In genomic region chr1:86416321-86416720, GRCm38 (mm10) we compare ENCODE assay signal across 10 mouse cellular contexts. TPM values are rescaled to one million over a fixed set of nuclear protein-coding genes. Genes with fewer than 3 reads are reported as not detected.
A peak's percentile ranks its signal among the peaks of the same experiment; 100 is the strongest.
DNase-seq lines count a peak whose midpoint lies in the region; ATAC-seq and TF ChIP-seq lines count a peak whose summit lies in the region.
"Had no signal": no experiment of that assay in that cellular context is flagged by ENCODE, and none has a peak within 500 bp of the region (broad histone marks: within the 10 kb centered on the region; RNA-seq: fewer than 3 reads in every experiment).

No protein-coding gene starts in this region.

- no peak overlapping the region for H3K9ac ChIP-seq in liver, adult 2 months (ENCODE audit: low read depth, low read length)
- H3K9ac ChIP-seq in hindbrain, postnatal 0 days (replicated peaks; ENCODE audit: low read length): no peak overlapping the region
- H3K9ac ChIP-seq: neural tube, embryonic 12.5 days had no signal

- H3K9me3 ChIP-seq in hindbrain, postnatal 0 days (ENCODE audit: low read length): no peaks in the 10 kb centered on the region
- H3K9me3 ChIP-seq: neural tube, embryonic 12.5 days had no signal

- WGBS in cerebellum, adult 2 months: 57% methylated on average over 6 of the region's 6 CpGs
- 60% methylated on average over 6 of the region's 6 CpGs for WGBS in liver, adult 2 months
- WGBS in hindbrain, postnatal 0 days: 67% methylated on average over 6 of the region's 6 CpGs

- no peak overlapping the region for H3K4me3 ChIP-seq in cerebellum, adult 2 months (replicated peaks; ENCODE audit: insufficient read depth, low read depth, low read length)
- H3K4me3 ChIP-seq in liver, adult 2 months (ENCODE audit: insufficient read depth, low read depth, low read length): no peak overlapping the region
- H3K4me3 ChIP-seq in hindbrain, postnatal 0 days (ENCODE audit: low read length): no peak overlapping the region
- H3K4me3 ChIP-seq: neural tube, embryonic 12.5 days had no signal

- DNase-seq in cerebellum, adult 2 months: peak in 1 of 2 experiments; percentile 34
- no peak for DNase-seq in cerebellum, postnatal 4 days (ENCODE audit: low spot score in 2 of 2)
- DNase-seq in liver, adult 2 months (ENCODE audit: extremely low read depth, low read depth, low spot score): no peak
- DNase-seq in liver (no peak), NIH3T3 (ENCODE audit: low read depth) (peak; percentile 78)
- DNase-seq in hindbrain, postnatal 0 days (ENCODE audit: low spot score): peak; percentile 31
- no peak for DNase-seq in layer of hippocampus, adult 18-20 months (ENCODE audit: low spot score in 2 of 2)
- DNase-seq in adrenal gland, postnatal 4 days (ENCODE audit: low spot score in 2 of 2): no peak
- DNase-seq: layer of hippocampus, adult 9-11 months had no signal

- no peaks in the 10 kb centered on the region for H3K36me3 ChIP-seq in liver, adult 2 months (ENCODE audit: control insufficient read depth, insufficient read depth, low read length)
- H3K36me3 ChIP-seq in hindbrain, postnatal 0 days (ENCODE audit: insufficient read depth, low read length): no peaks in the 10 kb centered on the region
- H3K36me3 ChIP-seq: neural tube, embryonic 12.5 days had no signal

- no peaks in the 10 kb centered on the region for H3K4me1 ChIP-seq in cerebellum, adult 2 months (ENCODE audit: control insufficient read depth, insufficient read depth, low read length)
- H3K4me1 ChIP-seq in liver, adult 2 months (ENCODE audit: control insufficient read depth, insufficient read depth, low read length): no peaks in the 10 kb centered on the region
- peaks cover 2% of the 10 kb centered on the region; the same call in 1 of the 2 replicates for H3K4me1 ChIP-seq in hindbrain, postnatal 0 days (ENCODE audit: insufficient read depth, low read length)

- no peaks in the 10 kb centered on the region for H3K79me2 ChIP-seq in liver, adult 2 months (ENCODE audit: control insufficient read depth, insufficient read depth, low read length)

- H3K27me3 ChIP-seq in cerebellum, adult 2 months (ENCODE audit: control insufficient read depth, insufficient read depth, low read length): no peaks in the 10 kb centered on the region
- no peaks in the 10 kb centered on the region for H3K27me3 ChIP-seq in liver, adult 2 months (ENCODE audit: control insufficient read depth, insufficient read depth, low read length)
- H3K27me3 ChIP-seq in hindbrain, postnatal 0 days (ENCODE audit: insufficient read depth, low read length): no peaks in the 10 kb centered on the region
- H3K27me3 ChIP-seq: neural tube, embryonic 12.5 days had no signal

- ATAC-seq in hindbrain, postnatal 0 days: no peak

- no peak overlapping the region for H3K4me2 ChIP-seq in hindbrain, postnatal 0 days (ENCODE audit: low read depth, low read length)
- H3K4me2 ChIP-seq: neural tube, embryonic 12.5 days had no signal

- TF ChIP-seq CTCF in cerebellum, adult 2 months (IDR thresholded peaks at IDR 0.05; ENCODE audit: borderline replicate concordance, insufficient read depth, low read depth, low read length): peak; percentile 76
- TF ChIP-seq CTCF in liver, adult 2 months (IDR thresholded peaks at IDR 0.05; ENCODE audit: low read depth, low read length): peak; percentile 60; the same call in 1 of the 2 replicates
- peak; percentile 70 for TF ChIP-seq CTCF in hindbrain, postnatal 0 days (IDR thresholded peaks at IDR 0.05; ENCODE audit: low read depth)

- no peak for TF ChIP-seq POLR2A in cerebellum, adult 2 months (IDR thresholded peaks at IDR 0.05; ENCODE audit: borderline replicate concordance, insufficient read depth, low read length)
- TF ChIP-seq POLR2A in liver, adult 2 months (IDR thresholded peaks at IDR 0.05; ENCODE audit: extremely low read depth, insufficient read depth, low read length): no peak

- no peak overlapping the region for H3K27ac ChIP-seq in cerebellum, adult 2 months (ENCODE audit: insufficient read depth, low read length)
- H3K27ac ChIP-seq in liver, adult 2 months (replicated peaks; ENCODE audit: insufficient read depth, low read depth, low read length): no peak overlapping the region
- no peak overlapping the region for H3K27ac ChIP-seq in hindbrain, postnatal 0 days
- H3K27ac ChIP-seq: neural tube, embryonic 12.5 days had no signal

RNA-seq across cellular contexts. Expression of gene Nmur1, which starts 9.7 kb away (rescaled TPM):
- 1.6 and 1.8 TPM in 2 replicates for polyA plus RNA-seq in cerebellum, adult 2 months (2012; rRNA removed)
- total RNA-seq in liver, adult 2 months (2014; rRNA removed): not detected in 2 replicates
- not detected in 2 replicates for polyA plus RNA-seq in liver, adult 2 months (2012; rRNA removed)
- 0.16 TPM in 1 of 2 replicates, not detected in the other for total RNA-seq in hindbrain, postnatal 0 days (2014; rRNA removed)
- polyA plus RNA-seq in hindbrain, postnatal 0 days (2015; fragmentation: Nextera tagmentation; extraction: Ambion mirVana): 0.16 and 0.24 TPM in 2 replicates
- not detected for total RNA-seq in layer of hippocampus, adult 18-20 months (2021)
- not detected for total RNA-seq in adrenal gland, postnatal 4 days (2021)

RNA-seq across cellular contexts. Expression of gene Tex44, which starts 9.8 kb away (rescaled TPM):
- not detected in 2 replicates for polyA plus RNA-seq in cerebellum, adult 2 months (2012; rRNA removed)
- not detected in 2 replicates for total RNA-seq in liver, adult 2 months (2014; rRNA removed)
- not detected in 2 replicates for polyA plus RNA-seq in liver, adult 2 months (2012; rRNA removed)
- total RNA-seq in hindbrain, postnatal 0 days (2014; rRNA removed): not detected in 2 replicates
- not detected in 2 replicates for polyA plus RNA-seq in hindbrain, postnatal 0 days (2015; fragmentation: Nextera tagmentation; extraction: Ambion mirVana)
- not detected for total RNA-seq in layer of hippocampus, adult 18-20 months (2021)
- total RNA-seq in adrenal gland, postnatal 4 days (2021): not detected
- polyA plus RNA-seq: neural tube, embryonic 12.5 days had no signal

RNA-seq across cellular contexts. Expression of gene Ncl, which starts 57.1 kb away (rescaled TPM):
- 105 and 134 TPM in 2 replicates for polyA plus RNA-seq in cerebellum, adult 2 months (2012; rRNA removed)
- 19.7 and 24.3 TPM in 2 replicates for total RNA-seq in liver, adult 2 months (2014; rRNA removed)
- polyA plus RNA-seq in liver, adult 2 months (2012; rRNA removed): 4.1 and 4.6 TPM in 2 replicates
- total RNA-seq in hindbrain, postnatal 0 days (2014; rRNA removed): 15.1 and 17.2 TPM in 2 replicates
- polyA plus RNA-seq in hindbrain, postnatal 0 days (2015; fragmentation: Nextera tagmentation; extraction: Ambion mirVana): 203 and 213 TPM in 2 replicates
- total RNA-seq in layer of hippocampus, adult 18-20 months (2021): 100 to 1,000 TPM; 139 to 140 TPM
- 100 to 1,000 TPM; 335 to 347 TPM for total RNA-seq in adrenal gland, postnatal 4 days (2021)

Comparison
In these comparisons a context has a peak if more than half of its experiments do, and no peak if none do; other contexts are left out.
1. DNase-seq: peak in NIH3T3 (single experiment) and hindbrain, postnatal 0 days (single experiment); none in cerebellum, postnatal 4 days (0 of 2), liver, adult 2 months (single experiment), liver (single experiment), layer of hippocampus, adult 18-20 months (0 of 2) and adrenal gland, postnatal 4 days (0 of 2).
2. Peak in every context shown above with its lines, with median percentiles within 50 percentile points of each other: CTCF ChIP-seq.